Mouse (Mus musculus) ES-Bruce4 (cell line): ENCODE data around the gene Olfr867.

Experiments
- CTCF ChIP-seq: IDR thresholded peaks from one replicate; pipeline ENCODE4 v1.8.1; 2011; ENCODE audit warnings: low read depth, low read length
- EP300 ChIP-seq: IDR thresholded peaks from 2 replicates; pipeline ENCODE4 v1.6.1; 2011; ENCODE audit warnings: low read depth, low read length; ENCODE audit not compliant: insufficient read depth

DNA sequence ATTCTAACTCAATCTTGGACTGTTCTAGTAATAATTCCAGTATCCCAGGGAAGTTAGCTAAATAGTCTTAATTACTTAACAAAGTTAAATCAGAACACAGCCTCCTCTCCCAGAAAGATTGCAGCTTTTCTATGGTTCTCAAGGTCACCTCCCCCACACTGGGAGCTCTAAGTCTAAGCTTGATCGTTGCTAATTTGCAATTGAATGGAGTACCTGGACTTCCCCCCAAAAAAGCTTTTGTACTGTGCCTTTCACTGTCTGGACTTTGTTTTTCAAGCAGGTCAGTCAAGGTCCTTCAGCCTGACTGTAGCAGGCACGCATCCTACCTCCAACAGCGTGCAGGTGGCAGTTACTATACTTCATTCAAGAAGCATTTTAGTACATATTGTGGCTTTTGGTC lies 12.9 kb upstream of the Olfr867 start:
- TF ChIP-seq CTCF (no peak), EP300 (no peak)
